Comparison of ENCODE assay signal across 13 mouse cellular contexts in the genomic region with DNA sequence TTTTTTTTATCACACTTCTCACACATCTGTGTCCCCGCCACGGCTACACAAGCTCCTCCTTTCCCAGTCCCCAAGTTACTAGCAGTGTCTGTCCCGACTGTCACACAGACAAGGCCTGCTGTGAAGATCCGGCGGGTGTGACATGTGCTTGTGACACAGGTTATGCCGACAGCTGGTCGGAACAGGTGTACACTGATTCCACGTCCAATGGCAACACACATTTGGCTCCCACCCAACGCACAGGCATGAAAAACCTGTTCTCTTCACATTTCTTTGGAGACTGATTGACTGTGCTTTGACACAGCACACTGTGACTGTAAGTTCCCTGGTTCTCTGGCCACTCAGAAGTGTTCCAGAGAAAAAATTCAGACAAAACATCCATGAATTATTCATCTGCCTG.
DNase-seq lines count a peak whose midpoint lies in the region; ATAC-seq lines count a peak whose summit lies in the region.
"Had no signal": no experiment of that assay in that cellular context is flagged by ENCODE, and none has a peak within 500 bp of the region (broad histone marks: within the 10 kb centered on the region; RNA-seq: fewer than 3 reads in every experiment).

No protein-coding gene starts in this region.

- no peak overlapping the region for H3K27ac ChIP-seq in embryonic facial prominence, embryonic 14.5 days (replicated peaks; ENCODE audit: low read depth, low read length)
- H3K27ac ChIP-seq in embryonic facial prominence, embryonic 10.5 days (replicated peaks), result no peak overlapping the region
- no peak overlapping the region for H3K27ac ChIP-seq in hindbrain, embryonic 15.5 days (replicated peaks)
- H3K27ac ChIP-seq: heart, embryonic 15.5 days; liver, embryonic 13.5 days; macrophage had no signal

- no peaks in the 10 kb centered on the region for H3K4me1 ChIP-seq in embryonic facial prominence, embryonic 14.5 days (ENCODE audit: control insufficient read depth, insufficient read depth, low read length)
- no peaks in the 10 kb centered on the region for H3K4me1 ChIP-seq in embryonic facial prominence, embryonic 10.5 days
- H3K4me1 ChIP-seq in hindbrain, embryonic 15.5 days (replicated peaks), result peaks cover 12% of the 10 kb centered on the region
- H3K4me1 ChIP-seq: heart, embryonic 15.5 days; liver, embryonic 13.5 days had no signal

- H3K4me2 ChIP-seq in embryonic facial prominence, embryonic 14.5 days (ENCODE audit: low read depth, low read length), result no peak overlapping the region
- no peak overlapping the region for H3K4me2 ChIP-seq in hindbrain, embryonic 15.5 days
- H3K4me2 ChIP-seq: heart, embryonic 15.5 days; liver, embryonic 13.5 days had no signal

- H3K9ac ChIP-seq in embryonic facial prominence, embryonic 14.5 days (ENCODE audit: low read depth, low read length), result no peak overlapping the region
- H3K9ac ChIP-seq in hindbrain, embryonic 15.5 days, result no peak overlapping the region
- H3K9ac ChIP-seq: heart, embryonic 15.5 days; liver, embryonic 13.5 days had no signal

- H3K4me3 ChIP-seq in embryonic facial prominence, embryonic 14.5 days (ENCODE audit: low read depth, low read length), result no peak overlapping the region
- no peak overlapping the region for H3K4me3 ChIP-seq in embryonic facial prominence, embryonic 10.5 days
- no peak overlapping the region for H3K4me3 ChIP-seq in hindbrain, embryonic 15.5 days
- H3K4me3 ChIP-seq: heart, embryonic 15.5 days; liver, embryonic 13.5 days had no signal

- no peaks in the 10 kb centered on the region for H3K9me3 ChIP-seq in embryonic facial prominence, embryonic 14.5 days (ENCODE audit: control insufficient read depth, low read length)
- no peaks in the 10 kb centered on the region for H3K9me3 ChIP-seq in embryonic facial prominence, embryonic 10.5 days
- no peaks in the 10 kb centered on the region for H3K9me3 ChIP-seq in hindbrain, embryonic 15.5 days
- H3K9me3 ChIP-seq: heart, embryonic 15.5 days; liver, embryonic 13.5 days had no signal

- H3K27me3 ChIP-seq in embryonic facial prominence, embryonic 14.5 days (replicated peaks; ENCODE audit: control insufficient read depth, insufficient read depth, low read length), result no peaks in the 10 kb centered on the region
- no peaks in the 10 kb centered on the region for H3K27me3 ChIP-seq in embryonic facial prominence, embryonic 10.5 days (replicated peaks; ENCODE audit: low read depth, poor library complexity, severe bottlenecking)
- no peaks in the 10 kb centered on the region for H3K27me3 ChIP-seq in hindbrain, embryonic 15.5 days
- H3K27me3 ChIP-seq: heart, embryonic 15.5 days; liver, embryonic 13.5 days had no signal

- peak; percentile 70 for DNase-seq in embryonic facial prominence, embryonic 14.5 days (ENCODE audit: low spot score)
- DNase-seq in embryonic facial prominence, embryonic 10.5 days (ENCODE audit: low spot score), result no peak
- DNase-seq in right cerebral cortex, postnatal 4 days, result peak; percentile 17
- no peak for DNase-seq in right cerebral cortex, postnatal 25 days
- DNase-seq in heart, adult 18-20 months, result no peak
- no peak for DNase-seq in adrenal gland, adult (ENCODE audit: inconsistent age in 2 of 2, low spot score in 1 of 2)
- no peak for DNase-seq in ovary, adult 18-20 months (ENCODE audit: low spot score)
- DNase-seq: adrenal gland, postnatal 10 days; liver, embryonic 13.5 days; thymus, postnatal 4 days had no signal

- peak; percentile 50; the same call in 1 of the 2 replicates for ATAC-seq in embryonic facial prominence, embryonic 14.5 days (ENCODE audit: low read depth)
- ATAC-seq in hindbrain, embryonic 15.5 days (ENCODE audit: low FRiP score, low read depth), result peak; percentile 79

- WGBS in embryonic facial prominence, embryonic 14.5 days, result 70% methylated on average over 9 of the region's 9 CpGs
- 80% methylated on average over 9 of the region's 9 CpGs for WGBS in embryonic facial prominence, embryonic 10.5 days
- WGBS in hindbrain, embryonic 15.5 days, result 32% methylated on average over 9 of the region's 9 CpGs

- no peaks in the 10 kb centered on the region for H3K36me3 ChIP-seq in embryonic facial prominence, embryonic 14.5 days (ENCODE audit: control insufficient read depth, insufficient read depth, low read length)
- no peaks in the 10 kb centered on the region for H3K36me3 ChIP-seq in embryonic facial prominence, embryonic 10.5 days (replicated peaks)
- H3K36me3 ChIP-seq in hindbrain, embryonic 15.5 days, result no peaks in the 10 kb centered on the region
- H3K36me3 ChIP-seq: heart, embryonic 15.5 days; liver, embryonic 13.5 days had no signal

Comparison
In these comparisons a context has a peak if more than half of its experiments do, and no peak if none do; other contexts are left out.
1. DNase-seq: peak in embryonic facial prominence, embryonic 14.5 days (single experiment) and right cerebral cortex, postnatal 4 days (single experiment); none in embryonic facial prominence, embryonic 10.5 days (single experiment), right cerebral cortex, postnatal 25 days (single experiment), heart, adult 18-20 months (0 of 2), adrenal gland, adult (0 of 2) and ovary, adult 18-20 months (single experiment).